Mouse (Mus musculus): ENCODE measurements at regions not wholly inside any gene's neighbourhood (a gene's known extent, or its start where the extent isn't known, plus 50 kb on each side); places are given as distances from the start of the nearest gene placed in this dataset.

DNA sequence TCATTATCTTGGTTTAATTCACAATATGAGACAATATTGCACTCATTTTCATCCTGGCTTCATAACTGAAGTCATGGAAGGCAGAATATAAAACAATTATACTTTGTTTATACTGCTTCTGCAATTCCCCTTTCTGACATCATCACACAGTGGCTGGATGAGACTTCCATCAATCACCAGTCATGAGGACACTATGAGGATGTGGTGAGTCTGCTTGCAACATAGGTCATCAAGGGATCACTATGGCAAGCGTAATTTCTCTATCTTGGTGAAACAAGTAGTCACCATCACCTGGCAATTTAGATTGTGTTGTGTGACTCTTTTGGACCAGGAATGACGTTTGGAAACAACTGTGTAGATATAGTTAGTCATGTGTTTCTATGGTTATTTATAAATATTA lies 134.6 kb downstream of the Hao1 start:
- no peak for DNase-seq
- TF ChIP-seq CTCF (IDR thresholded peaks at IDR 0.05) = no peak
- no peak overlapping the region for H3K4me3 ChIP-seq
- no peak overlapping the region for H3K27ac ChIP-seq
- intact Hi-C loops (cut with DNase I) = no loop called here

DNA sequence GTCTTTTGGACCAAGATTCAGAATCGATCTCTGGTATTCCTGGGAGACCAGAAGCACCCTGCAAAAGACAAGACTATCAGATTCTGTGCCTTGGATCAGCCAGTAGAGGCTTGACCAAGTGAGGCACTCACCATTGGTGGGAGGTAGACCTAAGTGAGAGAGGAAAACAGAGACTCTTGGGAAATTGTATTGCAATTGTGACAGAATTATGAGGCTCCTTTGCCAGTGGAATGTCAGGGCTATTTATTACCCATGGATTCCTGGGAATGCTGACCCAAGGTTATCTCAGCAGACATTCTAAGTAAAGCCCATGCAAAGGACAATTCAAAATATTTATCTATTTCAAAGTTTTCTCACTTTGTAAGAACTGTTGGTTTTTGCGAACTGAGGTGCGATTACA lies 154.6 kb downstream of the Hao1 start:
- intact Hi-C loops (cut with DNase I) = no loop called here
- TF ChIP-seq CTCF (IDR thresholded peaks at IDR 0.05) = no peak

DNA sequence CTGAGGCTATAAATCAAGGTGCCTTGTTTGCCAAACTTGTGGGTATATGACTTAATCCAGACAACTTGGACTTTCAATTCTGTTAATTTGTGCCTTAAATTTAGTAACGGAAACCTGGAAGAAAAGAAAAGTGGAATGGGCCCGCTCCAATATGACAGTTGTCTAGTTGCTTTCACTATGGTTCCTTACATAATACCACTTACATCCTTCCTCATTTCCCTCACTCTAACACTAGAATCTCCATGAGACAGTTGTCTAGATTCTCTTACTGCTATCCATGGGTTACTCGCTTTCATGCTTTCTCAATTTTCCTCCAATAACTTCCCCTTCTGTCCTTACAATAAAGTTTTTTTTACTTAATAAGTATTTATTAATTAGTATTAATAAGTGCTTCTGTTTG lies 160.7 kb downstream of the Hao1 start:
- no peak for DNase-seq
- no peak overlapping the region for H3K4me3 ChIP-seq
- no peak for TF ChIP-seq CTCF (IDR thresholded peaks at IDR 0.05)
- H3K27ac ChIP-seq = no peak overlapping the region
- intact Hi-C loops (cut with DNase I) = no loop called here

More for the DNA sequence above, 154.6 kb downstream of the Hao1 start:
- no peak for DNase-seq
- no peak overlapping the region for H3K27ac ChIP-seq
- no peak overlapping the region for H3K4me3 ChIP-seq

DNA sequence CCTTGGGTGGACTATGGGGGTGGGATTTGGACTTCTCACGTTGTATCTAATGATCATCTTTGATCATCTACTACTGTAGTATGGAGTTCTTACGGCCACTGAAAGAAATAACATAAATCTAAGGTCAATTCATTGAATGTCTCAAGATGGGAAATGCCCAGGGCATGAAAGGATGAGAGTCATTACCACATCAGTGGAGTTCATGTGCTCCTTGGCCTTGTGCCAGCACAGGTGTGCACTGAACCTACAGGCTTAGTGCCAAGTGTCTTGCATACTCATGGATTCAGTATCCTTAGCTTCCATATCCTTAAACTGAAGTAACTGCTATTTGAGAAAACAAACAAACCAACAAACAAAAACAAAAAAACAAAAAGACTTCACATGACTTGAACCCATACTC lies 179.1 kb downstream of the Hao1 start:
- Histone ChIP-seq H3K4me3 (no peak overlapping the region), H3K27ac (no peak overlapping the region)
- DNase-seq = no peak
- intact Hi-C loops (cut with DNase I) = no loop called here
- TF ChIP-seq CTCF (IDR thresholded peaks at IDR 0.05) = no peak

DNA sequence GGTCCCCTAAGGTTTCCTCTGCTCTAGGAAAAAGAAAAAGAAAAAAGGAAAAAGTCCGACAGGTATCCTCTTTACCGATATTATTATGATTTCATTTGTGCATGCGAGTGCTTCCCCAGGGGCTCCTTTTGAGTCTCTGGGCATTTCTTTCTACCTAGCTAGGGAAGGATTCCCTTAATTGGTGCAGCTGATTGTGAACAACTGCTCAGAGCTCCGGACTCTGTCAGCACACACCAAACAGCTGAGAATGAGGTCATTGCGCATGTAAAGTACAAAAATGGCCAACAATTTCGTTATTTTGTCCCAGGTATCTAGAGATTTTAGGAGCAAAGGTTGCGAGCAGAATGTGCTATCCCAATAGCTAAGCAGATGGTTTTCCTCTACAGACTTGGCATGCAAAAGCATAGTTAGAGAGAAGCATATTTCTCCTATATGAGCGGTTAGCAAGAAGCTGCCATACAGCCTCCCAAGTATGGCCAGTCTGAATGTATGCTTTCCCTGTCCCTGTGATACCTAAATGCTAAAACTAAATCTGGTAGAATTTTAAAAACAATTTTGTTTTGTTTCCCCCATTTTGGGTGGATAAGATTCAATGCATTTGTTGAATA lies 203.2 kb downstream of the Hao1 start:
- H3K4me3 ChIP-seq = no peak overlapping the region
- TF ChIP-seq CTCF (IDR thresholded peaks at IDR 0.05) = no peak
- no peak for DNase-seq
- intact Hi-C loops (cut with DNase I) = no loop called here
- no peak overlapping the region for H3K27ac ChIP-seq

DNA sequence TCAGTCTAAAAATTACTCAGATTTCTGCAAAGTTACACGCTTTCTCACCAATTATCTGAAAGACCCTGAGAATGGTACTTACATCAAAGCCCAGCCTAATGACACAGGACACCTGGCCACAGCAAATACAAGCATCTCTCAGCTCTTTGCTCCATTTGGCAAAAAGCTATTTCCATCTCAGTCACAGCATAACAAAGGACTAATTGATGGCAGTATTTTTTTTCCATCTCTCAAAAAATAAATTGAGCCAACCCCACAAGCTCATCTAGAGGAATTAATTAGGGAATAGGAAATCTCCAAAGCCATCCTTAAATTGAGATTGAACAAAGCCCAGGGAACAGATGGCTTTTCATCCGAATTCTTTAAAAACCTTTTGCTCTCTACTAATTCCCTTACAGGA lies 203.7 kb downstream of the Hao1 start:
- no peak for TF ChIP-seq CTCF (IDR thresholded peaks at IDR 0.05)
- intact Hi-C loops (cut with DNase I) = no loop called here
- DNase-seq = no peak
- no peak overlapping the region for H3K27ac ChIP-seq
- H3K4me3 ChIP-seq = no peak overlapping the region

DNA sequence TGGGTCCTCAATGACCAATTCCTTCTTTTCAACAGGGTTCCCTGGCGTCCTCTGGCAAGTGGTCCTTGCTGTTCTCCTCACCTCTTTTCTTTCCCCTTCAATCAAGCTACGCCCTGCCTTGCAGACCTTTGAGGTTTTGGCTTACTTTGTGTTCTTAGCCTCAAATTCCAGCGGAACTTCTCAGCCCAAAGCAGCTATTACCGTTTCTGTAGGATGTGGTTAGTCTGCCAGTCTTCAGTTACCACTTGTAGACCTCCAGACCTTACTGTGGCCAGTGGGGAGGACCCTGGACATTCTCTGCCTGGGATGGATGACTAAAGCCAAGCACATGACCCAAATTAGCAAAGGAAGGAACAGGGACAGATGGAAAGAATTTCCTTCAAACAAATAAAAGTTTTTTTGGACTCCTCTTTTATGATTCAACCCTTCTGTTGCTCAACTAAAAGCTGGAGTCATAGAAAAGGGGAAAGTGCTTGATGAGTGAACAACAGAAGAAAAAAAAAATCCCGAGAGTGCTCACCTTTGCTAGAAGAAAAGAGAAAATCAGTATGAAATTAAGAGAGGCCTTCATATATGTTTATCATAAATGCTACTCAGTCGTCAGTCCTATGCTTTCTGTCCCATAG lies 211.5 kb downstream of the Hao1 start:
- Histone ChIP-seq H3K27ac (peak overlapping the region; percentile 2; the same call in 1 of the 2 replicates), H3K4me3 (no peak overlapping the region)
- TF ChIP-seq CTCF (IDR thresholded peaks at IDR 0.05) = no peak
- no peak for DNase-seq
- intact Hi-C loops (cut with DNase I) = no loop called here

DNA sequence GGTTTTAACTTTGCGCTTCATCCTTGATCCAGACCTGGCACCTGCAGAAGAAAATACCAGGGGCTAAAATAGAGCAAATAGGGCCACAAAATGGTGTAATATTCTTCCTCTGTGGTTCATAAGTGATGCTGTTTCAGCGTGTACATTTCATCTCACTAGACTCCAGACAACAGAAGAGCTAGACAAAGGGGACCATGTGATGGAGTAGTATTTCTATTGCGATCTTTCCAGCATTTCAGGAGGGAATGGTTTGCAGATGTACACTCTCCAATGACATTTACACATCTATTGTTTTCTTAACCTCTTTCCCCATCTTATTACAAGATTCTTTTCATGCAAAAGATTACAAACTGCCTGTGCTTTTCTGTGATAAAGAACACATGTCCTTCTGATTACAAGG lies 246.1 kb downstream of the Hao1 start:
- intact Hi-C loops (cut with DNase I) = no loop called here
- no peak for TF ChIP-seq CTCF (IDR thresholded peaks at IDR 0.05)
- Histone ChIP-seq H3K27ac (no peak overlapping the region), H3K4me3 (no peak overlapping the region)
- no peak for DNase-seq

DNA sequence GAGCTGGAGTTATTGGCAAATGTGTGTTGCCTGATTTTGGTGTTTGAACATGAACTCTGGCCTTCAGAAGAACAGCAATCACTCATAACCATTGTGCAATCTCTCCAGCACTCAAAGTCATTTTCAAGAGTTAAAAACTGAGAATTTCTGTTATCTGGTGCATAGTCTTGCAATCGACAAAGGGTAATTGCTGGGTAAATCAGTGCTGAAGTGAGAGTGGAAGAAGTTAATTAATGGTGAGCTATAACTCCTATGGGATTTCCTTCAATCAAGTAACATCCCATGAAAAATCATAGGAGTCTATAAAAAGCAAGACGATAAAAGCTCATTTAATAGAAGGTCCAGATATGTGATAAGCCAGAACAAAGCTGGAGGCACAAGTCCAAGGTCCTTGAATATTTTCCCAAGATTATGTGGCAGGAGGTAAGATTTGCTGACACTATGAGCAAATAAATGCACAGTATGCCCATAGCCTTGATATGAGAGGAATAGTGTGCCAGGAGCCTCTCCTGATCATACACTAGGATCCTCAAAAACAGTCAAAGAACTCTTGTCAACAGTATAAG lies 264.0 kb downstream of the Hao1 start:
- intact Hi-C loops (cut with DNase I) = no loop called here

DNA sequence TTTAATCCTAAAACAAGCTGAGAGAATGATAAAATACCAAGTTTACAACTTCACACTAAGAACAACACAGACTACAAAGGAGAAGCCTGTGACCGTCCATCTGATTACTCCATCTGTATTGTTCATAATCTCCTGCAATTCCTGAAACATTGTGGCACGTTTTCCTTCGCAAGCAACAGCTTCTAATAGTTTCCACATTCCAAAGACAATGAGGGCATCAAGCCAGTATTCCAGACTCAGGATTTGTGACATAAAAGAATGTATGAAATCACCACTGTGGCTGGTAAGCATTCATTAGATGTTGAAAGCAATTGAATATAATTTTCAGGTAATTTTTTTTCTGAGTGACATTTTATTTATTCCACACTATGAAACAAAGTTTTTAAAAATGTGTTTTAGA lies 278.3 kb downstream of the Hao1 start:
- intact Hi-C loops (cut with DNase I) = no loop called here
- no peak for TF ChIP-seq CTCF (IDR thresholded peaks at IDR 0.05)
- no peak for DNase-seq

More for the DNA sequence above, 264.0 kb downstream of the Hao1 start:
- H3K27ac ChIP-seq = no peak overlapping the region
- TF ChIP-seq CTCF (IDR thresholded peaks at IDR 0.05) = no peak
- H3K4me3 ChIP-seq = no peak overlapping the region
- no peak for DNase-seq

DNA sequence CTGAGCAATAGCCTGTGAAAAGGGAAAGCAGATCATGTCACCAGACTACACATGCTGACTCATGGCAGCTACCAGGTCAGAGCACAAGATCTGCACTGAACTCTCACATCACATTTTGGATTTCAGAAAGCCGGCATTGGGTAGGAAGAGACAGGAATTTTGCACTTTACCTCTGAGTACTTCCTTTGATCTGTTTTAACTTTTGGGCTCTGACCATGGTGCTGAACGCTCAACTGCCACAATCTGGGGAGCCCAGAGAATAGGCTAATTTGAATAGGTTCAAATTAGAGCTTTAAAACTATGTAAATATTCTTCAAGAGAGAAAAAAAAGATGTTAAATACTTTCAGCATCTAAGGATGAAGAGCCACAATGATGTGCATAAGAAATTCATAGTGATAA lies 285.7 kb downstream of the Hao1 start:
- DNase-seq = no peak
- intact Hi-C loops (cut with DNase I) = no loop called here
- H3K27ac ChIP-seq = no peak overlapping the region
- TF ChIP-seq CTCF (IDR thresholded peaks at IDR 0.05) = no peak
- no peak overlapping the region for H3K4me3 ChIP-seq

More for the DNA sequence above, 278.3 kb downstream of the Hao1 start:
- no peak overlapping the region for H3K27ac ChIP-seq
- H3K4me3 ChIP-seq = no peak overlapping the region
